In the genomic region with DNA sequence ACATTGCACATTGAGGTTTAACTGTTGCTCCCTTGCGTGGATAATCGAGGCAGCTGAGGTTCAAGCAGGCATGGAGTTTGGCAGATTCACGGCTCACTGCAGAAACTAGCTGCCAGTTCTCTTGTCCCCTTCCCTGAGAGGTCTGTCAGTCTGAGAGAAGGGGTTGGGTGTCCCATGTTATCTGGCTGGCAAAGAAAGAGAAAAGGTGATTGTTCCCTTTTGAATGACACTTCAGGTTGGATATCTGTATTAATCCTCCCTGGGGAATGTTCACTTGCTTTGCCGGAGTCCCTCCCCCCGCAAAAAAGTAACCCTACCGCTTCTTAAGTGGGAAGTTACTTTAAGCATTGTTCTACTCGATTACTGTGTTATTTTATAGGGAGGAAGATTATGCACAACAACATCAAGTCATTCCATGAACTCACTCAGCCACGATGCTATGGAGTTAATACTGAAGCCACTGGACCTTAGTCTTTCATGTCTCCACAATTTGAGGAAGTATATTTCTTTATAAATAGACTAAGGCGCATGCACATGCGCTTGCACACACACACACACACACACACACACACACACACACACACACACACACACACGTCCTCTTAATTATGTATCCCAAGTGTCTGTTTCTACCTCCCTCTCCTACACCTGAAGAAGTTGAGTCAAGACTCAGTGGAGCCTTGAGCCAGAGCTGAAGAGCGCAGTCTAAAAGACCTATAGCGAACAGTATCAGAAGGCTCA, we compare ENCODE assay signal across 9 mouse cellular contexts. TPM values are rescaled to one million over a fixed set of nuclear protein-coding genes. Genes with fewer than 3 reads are reported as not detected.
DNase-seq lines count a peak whose midpoint lies in the region; ATAC-seq and TF ChIP-seq lines count a peak whose summit lies in the region.
"Had no signal": no experiment of that assay in that cellular context is flagged by ENCODE, and none has a peak within 500 bp of the region (broad histone marks: within the 10 kb centered on the region; RNA-seq: fewer than 3 reads in every experiment).

TSS of gene Dpp4 (minus strand) at position 151 of the 741 bp plus-strand sequence.

- H3K4me2 ChIP-seq in CH12.LX (ENCODE audit: insufficient read depth, low read depth, poor library complexity, severe bottlenecking) = peak within 1 kb of the TSS; percentile 11
- peak within 1 kb of the TSS; percentile 88 for H3K4me2 ChIP-seq in forebrain, postnatal 0 days (ENCODE audit: low read depth)
- H3K4me2 ChIP-seq in liver, embryonic 16.5 days (ENCODE audit: low read depth, low read length) = peak within 1 kb of the TSS; percentile 51

- dilution Hi-C loops in CH12.LX (cut with MboI; ENCODE audit: extremely low pct_ligation_motif_present, extremely low pct_unique_long_range_greater_than_20kb, low sequenced_read_pairs) = no loop called here

- no peaks in the 10 kb centered on the region for H3K79me2 ChIP-seq in CH12.LX (replicated peaks; ENCODE audit: control insufficient read depth, extremely low read depth, insufficient read depth, poor library complexity, severe bottlenecking)

- no peak for TF ChIP-seq EP300 in CH12.LX (IDR thresholded peaks at IDR 0.05; ENCODE audit: low read length)

- WGBS in forebrain, postnatal 0 days = 50% methylated on average over 13 of the region's 13 CpGs
- 33% methylated on average over 13 of the region's 13 CpGs for WGBS in liver, embryonic 16.5 days (ENCODE audit: insufficient replicate concordance)

- no peak for TF ChIP-seq CTCF in CH12.LX (conservative IDR thresholded peaks at IDR 0.05 in 1 of 2, IDR thresholded peaks at IDR 0.05 in 1 of 2; ENCODE audit: low read depth in 2 of 2, low read length in 2 of 2)
- no peak for TF ChIP-seq CTCF in forebrain, postnatal 0 days (IDR thresholded peaks at IDR 0.05; ENCODE audit: low read depth)

- peak within 1 kb of the TSS in 2 of 3 experiments; percentile 6 to 55 for H3K4me3 ChIP-seq in CH12.LX (replicated peaks in 1 of 3; ENCODE audit: low read depth in 2 of 3, low read length in 2 of 3, poor library complexity in 1 of 3)
- H3K4me3 ChIP-seq in forebrain, postnatal 0 days (ENCODE audit: low read depth, low read length) = peak within 1 kb of the TSS; percentile 37
- peak within 1 kb of the TSS; percentile 44 for H3K4me3 ChIP-seq in liver, embryonic 16.5 days (ENCODE audit: low read depth, low read length)

- in situ Hi-C loops in CH12.LX (cut with MboI; ENCODE audit: low pct_ligation_motif_present, low pct_unique_long_range_greater_than_20kb, low sequenced_read_pairs) = no loop called here

- H3K9ac ChIP-seq in CH12.LX (ENCODE audit: insufficient read depth, low read depth) = peak within 1 kb of the TSS; percentile 14
- peak within 1 kb of the TSS; percentile 25; the same call in 1 of the 2 replicates for H3K9ac ChIP-seq in forebrain, postnatal 0 days
- peak within 1 kb of the TSS; percentile 19; the same call in 1 of the 2 replicates for H3K9ac ChIP-seq in liver, embryonic 16.5 days (ENCODE audit: low read depth, low read length)

- H3K9me3 ChIP-seq in CH12.LX (replicated peaks; ENCODE audit: low read length) = no peaks in the 10 kb centered on the region
- no peaks in the 10 kb centered on the region for H3K9me3 ChIP-seq in forebrain, postnatal 0 days (ENCODE audit: low read length)
- no peaks in the 10 kb centered on the region for H3K9me3 ChIP-seq in liver, embryonic 16.5 days (replicated peaks; ENCODE audit: control insufficient read depth, low read length)

- ATAC-seq in forebrain, postnatal 0 days = no peak
- no peak for ATAC-seq in liver, embryonic 16.5 days (ENCODE audit: low read depth)

- no peak for TF ChIP-seq POLR2A in CH12.LX (IDR thresholded peaks at IDR 0.05; ENCODE audit: low read depth, low read length)

- intact Hi-C loops in gastrocnemius, postnatal 36 days (cut with DNase I) = no loop called here

- no peaks in the 10 kb centered on the region for H3K36me3 ChIP-seq in CH12.LX (replicated peaks in 1 of 2; ENCODE audit: control insufficient read depth in 1 of 2, insufficient read depth in 1 of 2, low read length in 1 of 2)
- H3K36me3 ChIP-seq in forebrain, postnatal 0 days (ENCODE audit: insufficient read depth) = no peaks in the 10 kb centered on the region
- no peaks in the 10 kb centered on the region for H3K36me3 ChIP-seq in liver, embryonic 16.5 days (ENCODE audit: control insufficient read depth, insufficient read depth)

- DNase-seq in gastrocnemius, postnatal 4 days (ENCODE audit: low spot score in 2 of 2) = no peak
- no peak for DNase-seq in gastrocnemius, postnatal 36 days
- no peak for DNase-seq in CH12.LX (ENCODE audit: extremely low read depth)
- DNase-seq in forebrain, postnatal 0 days = no peak
- DNase-seq in cerebellum, adult 9-11 months = no peak
- no peak for DNase-seq in cerebellum, postnatal 14 days
- no peak for DNase-seq in urinary bladder, adult 2 months (ENCODE audit: low spot score)

- TF ChIP-seq RAD21 in CH12.LX (IDR thresholded peaks at IDR 0.05; ENCODE audit: low read depth, low read length) = no peak

- no peak within 1 kb of the TSS for H3K27ac ChIP-seq in CH12.LX (ENCODE audit: insufficient read depth, low read depth)
- H3K27ac ChIP-seq in forebrain, postnatal 0 days (ENCODE audit: low read depth, low read length) = no peak within 1 kb of the TSS
- H3K27ac ChIP-seq in liver, embryonic 16.5 days (ENCODE audit: low read length) = no peak within 1 kb of the TSS

- H3K4me1 ChIP-seq in CH12.LX (ENCODE audit: control insufficient read depth in 1 of 2, insufficient read depth in 2 of 2) = peaks cover 7 to 10% of the 10 kb centered on the region in 2 experiments; a peak in 3 of 4 replicates
- H3K4me1 ChIP-seq in forebrain, postnatal 0 days (ENCODE audit: insufficient read depth) = peaks cover 7% of the 10 kb centered on the region; the same call in 1 of the 2 replicates
- H3K4me1 ChIP-seq in liver, embryonic 16.5 days (ENCODE audit: control insufficient read depth, low read depth, low read length) = no peaks in the 10 kb centered on the region; the same call in 1 of the 2 replicates

- no peaks in the 10 kb centered on the region for H3K27me3 ChIP-seq in CH12.LX (replicated peaks)
- no peaks in the 10 kb centered on the region; the same call in 1 of the 2 replicates for H3K27me3 ChIP-seq in forebrain, postnatal 0 days (ENCODE audit: insufficient read depth, low read length)
- H3K27me3 ChIP-seq in liver, embryonic 16.5 days (ENCODE audit: control insufficient read depth, insufficient read depth, low read depth, low read length) = no peaks in the 10 kb centered on the region; the same call in 1 of the 2 replicates

TF ChIP-seq in CH12.LX, 34 proteins besides CTCF, POLR2A, EP300 and RAD21:
- TF ChIP-seq PAX5 (IDR thresholded peaks at IDR 0.05; ENCODE audit: low read length) (no peak), BHLHE40 (IDR thresholded peaks at IDR 0.05; ENCODE audit: low read depth, low read length) (no peak), ETS1 (conservative IDR thresholded peaks at IDR 0.05; ENCODE audit: low read depth, low read length) (no peak), SMC3 (IDR thresholded peaks at IDR 0.05; ENCODE audit: low read depth, low read length) (no peak), MAFK (IDR thresholded peaks at IDR 0.05; ENCODE audit: insufficient replicate concordance, low read length) (no peak), CHD1 (IDR thresholded peaks at IDR 0.05; ENCODE audit: low read depth, low read length) (no peak), KAT2A (IDR thresholded peaks at IDR 0.05; ENCODE audit: insufficient replicate concordance, low read length) (no peak)

RNA-seq across cellular contexts. Expression of gene Dpp4, which starts in this region (rescaled TPM):
- 10 to 100 TPM; 15.6 to 17.5 TPM for total RNA-seq in gastrocnemius, postnatal 4 days (2021)
- 1 to 10 TPM; 1.9 to 3.5 TPM for total RNA-seq in gastrocnemius, postnatal 36 days (2021)
- total RNA-seq in CH12.LX (2012; rRNA removed) (2.4 and 3.6 TPM in 2 replicates), CH12.LX (2014; rRNA removed) (0.04 and 0.08 TPM in 2 replicates)
- 0.29 and 0.61 TPM in 2 replicates for polyA plus RNA-seq in CH12.LX (2012; ENCODE audit: insufficient read length, low read depth)
- 1.9 and 2.1 TPM in 2 replicates for total RNA-seq in forebrain, postnatal 0 days (2014; rRNA removed)
- polyA plus RNA-seq in forebrain, postnatal 0 days (2015; fragmentation: Nextera tagmentation; extraction: Ambion mirVana) = 1.6 and 1.8 TPM in 2 replicates
- 7.4 and 9.7 TPM in 2 replicates for polyA plus RNA-seq in liver, embryonic 16.5 days (2015; fragmentation: Nextera tagmentation; extraction: Ambion mirVana)
- 3.6 and 5.7 TPM in 2 replicates for polyA plus RNA-seq in urinary bladder, adult 2 months (2012; rRNA removed)
- polyA plus RNA-seq: C2C12 had no signal

Comparison
In these comparisons a context has a peak if more than half of its experiments do, and no peak if none do; other contexts are left out.
1. H3K4me2 ChIP-seq: peak in every context shown above with its lines; median percentile 88 in forebrain, postnatal 0 days; 51 in liver, embryonic 16.5 days; 11 in CH12.LX.